Mouse (Mus musculus) C2C12 (cell line): ENCODE results near the gene Epha3. TPM values are rescaled to one million over a fixed set of nuclear protein-coding genes. Genes with fewer than 3 reads are reported as not detected.

Experiments
- H3K27me3 ChIP-seq: one replicate; pipeline ENCODE4 v1.6.1; 2011; ENCODE audit not compliant: control insufficient read depth, insufficient read depth, insufficient read length
- H3K36me3 ChIP-seq: one replicate; pipeline ENCODE4 v1.6.1; 2011; ENCODE audit not compliant: control insufficient read depth, insufficient read depth
- H3K4me3 ChIP-seq: one replicate; pipeline ENCODE4 v1.5.1; 2011; ENCODE audit warnings: mild to moderate bottlenecking, control low read depth; ENCODE audit not compliant: poor library complexity, insufficient read depth, severe bottlenecking
- H3K79me2 ChIP-seq: one replicate; pipeline ENCODE4 v1.6.1; 2011; ENCODE audit not compliant: control insufficient read depth, insufficient read depth
- H3K79me3 ChIP-seq: one replicate; pipeline ENCODE4 v1.6.1; 2011; ENCODE audit warnings: low read depth, control low read depth
- H3ac ChIP-seq: one replicate; pipeline ENCODE3; 2011; ENCODE audit warnings: low read depth; ENCODE audit not compliant: control insufficient read depth, insufficient read length
- CEBPB ChIP-seq: IDR thresholded peaks from one replicate; pipeline ENCODE4 v1.6.1; 2011; ENCODE audit warnings: low read depth, mild to moderate bottlenecking, control low read depth, moderate library complexity
- CTCF ChIP-seq: IDR thresholded peaks from one replicate; pipeline ENCODE4 v1.5.1; 2011; ENCODE audit not compliant: control insufficient read depth, insufficient read depth, insufficient read length
- FOSL1 ChIP-seq: IDR thresholded peaks from one replicate; pipeline ENCODE4 v1.8.0; 2011; ENCODE audit warnings: mild to moderate bottlenecking, low read length; ENCODE audit not compliant: poor library complexity, insufficient read depth, severe bottlenecking
- MAX ChIP-seq: IDR thresholded peaks from one replicate; pipeline ENCODE4 v1.6.1; 2011; ENCODE audit warnings: mild to moderate bottlenecking, control low read depth
- MYOD1 ChIP-seq: IDR thresholded peaks from one replicate; pipeline ENCODE4 v1.6.1; 2011; ENCODE audit warnings: low read depth; ENCODE audit not compliant: control insufficient read depth, insufficient read length
- MYOG ChIP-seq: IDR thresholded peaks from one replicate; pipeline ENCODE4 v1.6.1; 2011; ENCODE audit not compliant: control insufficient read depth, insufficient read length; ENCODE audit errors: extremely low read depth
- USF1 ChIP-seq: IDR thresholded peaks from one replicate; pipeline ENCODE4 v1.6.1; 2011; ENCODE audit warnings: low read depth, mild to moderate bottlenecking, control low read depth, moderate library complexity
- polyA plus RNA-seq: library from polyadenylated mRNA; unstranded; fragments of >200 nt; fragmentation: generic; extraction: Trizol; gene quantifications from one replicate; pipeline ENCODE4 v1.2.1, GENCODE M21; 2012; ENCODE audit warnings: missing spikeins

The Epha3 gene
- polyA plus RNA-seq, 1 experiment = 0.26 TPM

DNA sequence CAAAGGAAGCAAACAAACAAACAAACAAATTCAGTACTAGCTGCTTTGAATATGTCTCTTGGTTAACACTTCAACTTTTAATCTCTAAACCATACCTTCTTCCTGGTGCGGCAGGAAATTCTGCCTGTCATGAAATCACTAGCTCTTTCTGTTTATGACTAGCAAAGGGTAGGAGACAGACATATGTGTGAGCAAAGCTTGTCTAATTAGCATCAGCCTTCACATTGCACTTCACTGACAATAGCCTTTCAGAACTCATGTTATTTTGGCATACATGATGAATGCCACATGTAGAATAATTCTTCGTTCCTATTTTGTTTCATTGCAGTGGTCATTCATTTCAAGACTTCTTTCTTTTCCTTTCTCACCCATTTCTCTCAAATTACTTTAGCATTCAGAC, 357.5 kb downstream of the Epha3 start:
- Histone ChIP-seq H3K36me3 (no peaks in the 10 kb centered on the region), H3K27me3 (no peaks in the 10 kb centered on the region), H3K79me3 (no peaks in the 10 kb centered on the region), H3ac (no peak overlapping the region), H3K4me3 (no peak overlapping the region), H3K79me2 (no peaks in the 10 kb centered on the region)
- TF ChIP-seq MYOD1 = no peak
- TF ChIP-seq MYOG = no peak
- TF ChIP-seq FOSL1 = no peak
- TF ChIP-seq CEBPB = no peak

DNA sequence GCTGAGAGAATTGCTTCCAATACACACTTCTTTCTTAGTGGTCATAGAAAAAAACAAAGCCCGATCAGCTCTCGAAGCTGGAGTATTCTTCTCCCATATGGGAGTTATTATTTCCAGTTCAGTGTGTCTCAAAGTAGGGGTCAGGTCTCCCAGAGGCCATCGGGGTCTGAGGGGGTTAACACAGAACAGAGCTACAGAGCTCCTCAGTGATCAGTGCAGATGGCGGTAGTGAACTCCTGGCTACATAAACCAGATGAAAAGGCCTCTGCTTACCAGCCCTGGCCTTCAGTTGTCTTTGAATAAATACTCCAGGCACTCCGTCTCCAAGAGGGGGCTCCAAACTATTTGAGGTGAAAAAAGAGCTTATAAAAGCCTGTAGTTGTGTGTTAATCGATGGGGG, 362.5 kb downstream of the Epha3 start:
- Histone ChIP-seq H3K27me3 (no peaks in the 10 kb centered on the region), H3K4me3 (no peak overlapping the region), H3K79me2 (no peaks in the 10 kb centered on the region), H3ac (no peak overlapping the region), H3K36me3 (no peaks in the 10 kb centered on the region), H3K79me3 (no peaks in the 10 kb centered on the region)
- TF ChIP-seq MYOD1 (no peak), CEBPB (no peak), USF1 (no peak), FOSL1 (no peak), MAX (no peak), CTCF (no peak), MYOG (no peak)

DNA sequence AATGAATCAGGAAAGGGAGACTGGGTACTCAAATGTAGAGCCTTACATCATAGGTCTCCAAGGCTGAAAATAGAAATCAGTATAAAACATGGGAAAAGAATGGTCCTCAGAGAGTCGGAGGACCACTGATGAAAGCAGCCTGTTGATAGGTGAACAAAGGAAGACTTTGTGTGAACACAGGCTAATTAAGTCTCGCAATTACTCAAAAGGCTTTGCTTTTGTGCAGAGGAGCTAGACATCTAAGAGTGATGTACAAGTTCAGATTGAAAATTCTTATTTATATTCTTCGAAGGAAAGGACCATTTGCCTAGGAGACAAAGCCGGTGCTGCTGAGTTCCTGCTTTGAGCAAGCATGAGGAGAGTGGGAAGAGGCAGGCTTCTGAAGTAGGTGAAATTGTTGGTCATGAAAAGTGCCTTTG, 363.0 kb downstream of the Epha3 start:
- H3K27me3 ChIP-seq = no peaks in the 10 kb centered on the region
- no peaks in the 10 kb centered on the region for H3K79me2 ChIP-seq
- H3ac ChIP-seq = no peak overlapping the region
- no peaks in the 10 kb centered on the region for H3K79me3 ChIP-seq
- TF ChIP-seq MAX (no peak), CEBPB (no peak), FOSL1 (no peak), MYOG (no peak), MYOD1 (no peak), USF1 (no peak), CTCF (no peak)
- H3K36me3 ChIP-seq = no peaks in the 10 kb centered on the region
- H3K4me3 ChIP-seq = no peak overlapping the region
